Mouse (Mus musculus): ENCODE data around the gene Fahd2a. TPM values are rescaled to one million over a fixed set of nuclear protein-coding genes. Genes with fewer than 3 reads are reported as not detected.

Fahd2a gene
- polyA plus RNA-seq, 1 experiment from 2014 or later: 25.0 TPM

- no peak for ATAC-seq (ENCODE audit: low FRiP score, low read depth)
- Histone ChIP-seq H3K27me3 (no peaks in the 10 kb centered on the region), H3K4me2 (replicated peaks) (no peak overlapping the region), H3K4me3 (no peak overlapping the region), H3K27ac (replicated peaks) (no peak overlapping the region), H3K9me3 (no peaks in the 10 kb centered on the region), H3K36me3 (no peaks in the 10 kb centered on the region), H3K4me1 (no peaks in the 10 kb centered on the region), H3K9ac (replicated peaks) (no peak overlapping the region)
- WGBS: 72% methylated on average over 10 of the region's 10 CpGs
Measured at GRCm38 (mm10) chr2:127418266-127418970, 25.9 kb downstream of the Fahd2a start.

GRCm38 (mm10) chr2:127416706-127417105 lies 27.7 kb downstream of the Fahd2a start:
- H3K27me3 ChIP-seq: no peaks in the 10 kb centered on the region
- H3K9me3 ChIP-seq: no peaks in the 10 kb centered on the region
- no peak overlapping the region for H3K4me2 ChIP-seq (replicated peaks)
- no peak overlapping the region for H3K9ac ChIP-seq (replicated peaks)
- H3K36me3 ChIP-seq: no peaks in the 10 kb centered on the region
- no peaks in the 10 kb centered on the region for H3K4me1 ChIP-seq
- H3K27ac ChIP-seq (replicated peaks): no peak overlapping the region
- no peak for ATAC-seq (ENCODE audit: low FRiP score, low read depth)
- 52% methylated on average over 3 of the region's 3 CpGs for WGBS
- H3K4me3 ChIP-seq: no peak overlapping the region

DNA sequence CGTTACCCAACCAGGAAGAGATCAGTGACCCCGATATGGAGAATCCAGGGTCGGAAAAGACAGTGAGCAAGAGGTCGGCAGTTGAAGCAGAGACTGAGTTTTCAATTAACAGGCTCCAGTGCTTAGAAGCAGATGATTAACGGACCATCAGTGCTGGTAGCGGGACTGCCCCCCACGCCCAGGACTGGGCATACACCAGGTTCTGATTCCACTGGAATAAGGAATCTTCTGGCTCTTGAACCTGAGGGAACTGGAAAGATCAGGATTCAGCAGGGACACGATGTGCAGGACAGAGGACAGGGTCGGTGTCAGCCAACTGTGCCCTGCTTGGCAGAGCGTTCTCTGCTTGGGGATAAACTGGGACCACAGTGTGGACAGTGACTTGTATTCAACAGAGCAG lies 28.6 kb downstream of the Fahd2a start:
- no peaks in the 10 kb centered on the region for H3K4me1 ChIP-seq
- no peaks in the 10 kb centered on the region for H3K27me3 ChIP-seq
- no peak overlapping the region for H3K9ac ChIP-seq (replicated peaks)
- no peak overlapping the region for H3K4me2 ChIP-seq (replicated peaks)
- no peaks in the 10 kb centered on the region for H3K9me3 ChIP-seq
- H3K36me3 ChIP-seq: no peaks in the 10 kb centered on the region
- H3K27ac ChIP-seq (replicated peaks): no peak overlapping the region
- H3K4me3 ChIP-seq: no peak overlapping the region
- ATAC-seq (ENCODE audit: low FRiP score, low read depth): no peak
- WGBS: 82% methylated on average over 10 of the region's 10 CpGs

GRCm38 (mm10) chr2:127411126-127411525 lies 33.2 kb downstream of the Fahd2a start:
- H3K36me3 ChIP-seq: no peaks in the 10 kb centered on the region
- no peak overlapping the region for H3K9ac ChIP-seq (replicated peaks)
- 84% methylated on average over 6 of the region's 6 CpGs for WGBS
- H3K9me3 ChIP-seq: no peaks in the 10 kb centered on the region
- no peaks in the 10 kb centered on the region for H3K4me1 ChIP-seq
- H3K27me3 ChIP-seq: no peaks in the 10 kb centered on the region
- ATAC-seq (ENCODE audit: low FRiP score, low read depth): no peak
- H3K4me2 ChIP-seq (replicated peaks): no peak overlapping the region
- no peak overlapping the region for H3K4me3 ChIP-seq
- H3K27ac ChIP-seq (replicated peaks): no peak overlapping the region

DNA sequence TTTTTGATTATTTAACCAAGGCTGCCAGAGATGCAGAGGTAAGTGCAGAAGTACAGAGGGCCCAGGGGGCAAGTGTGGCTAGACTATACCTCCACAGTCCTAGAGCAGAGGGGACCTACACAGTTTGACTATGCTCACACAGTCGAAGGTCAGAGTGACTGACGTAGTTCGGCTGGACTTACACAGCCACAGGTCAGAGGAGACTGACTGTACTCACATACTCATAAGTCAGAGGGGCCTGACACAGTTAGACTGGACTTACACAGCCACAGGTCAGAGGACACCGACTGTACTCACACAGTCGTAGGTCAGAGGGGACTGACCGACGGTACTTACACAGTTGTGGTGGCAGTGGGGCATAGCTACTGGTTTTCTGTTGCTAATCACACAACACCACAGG lies 45.6 kb downstream of the Fahd2a start:
- Histone ChIP-seq H3K36me3 (no peaks in the 10 kb centered on the region), H3K4me2 (replicated peaks) (no peak overlapping the region), H3K4me1 (peaks cover 5% of the 10 kb centered on the region; the same call in 1 of the 2 replicates), H3K9me3 (no peaks in the 10 kb centered on the region), H3K27me3 (no peaks in the 10 kb centered on the region), H3K4me3 (no peak overlapping the region), H3K27ac (replicated peaks) (no peak overlapping the region), H3K9ac (replicated peaks) (no peak overlapping the region)
- 88% methylated on average over 7 of the region's 7 CpGs for WGBS
- no peak for ATAC-seq (ENCODE audit: low FRiP score, low read depth)

DNA sequence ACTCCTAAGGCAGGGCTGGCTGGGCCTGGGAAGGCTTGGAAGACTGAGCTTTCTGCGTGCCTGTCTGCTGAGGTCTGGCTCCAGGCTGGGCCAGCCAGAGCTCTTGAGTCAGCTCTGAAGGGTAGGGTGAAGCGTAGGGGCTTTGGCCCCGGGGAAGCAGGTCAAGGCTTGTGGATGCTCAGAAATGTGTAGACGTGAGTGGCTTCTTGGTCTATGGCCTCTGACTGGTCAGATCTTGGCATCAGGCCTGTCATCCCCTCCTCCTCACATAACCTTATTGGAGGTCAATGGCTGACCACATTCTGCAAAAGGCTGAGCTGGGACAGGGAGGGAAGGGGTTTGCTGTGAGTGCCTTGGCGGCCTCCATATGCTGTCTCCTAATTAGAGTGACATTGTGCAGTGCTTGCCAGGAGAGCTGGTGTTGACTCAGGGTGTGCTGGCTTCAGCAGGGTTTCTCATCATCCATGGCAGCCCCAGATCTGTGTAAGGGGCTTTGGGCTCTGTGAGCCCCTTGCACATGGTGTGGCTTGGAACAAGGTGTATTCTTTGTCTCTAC lies 49.7 kb downstream of the Fahd2a start:
- no peak overlapping the region for H3K4me3 ChIP-seq
- no peaks in the 10 kb centered on the region for H3K4me1 ChIP-seq
- WGBS: 90% methylated on average over 5 of the region's 5 CpGs
- no peaks in the 10 kb centered on the region for H3K36me3 ChIP-seq
- H3K4me2 ChIP-seq (replicated peaks): no peak overlapping the region
- H3K27me3 ChIP-seq: no peaks in the 10 kb centered on the region
- H3K9me3 ChIP-seq: no peaks in the 10 kb centered on the region
- no peak for ATAC-seq (ENCODE audit: low FRiP score, low read depth)
- H3K9ac ChIP-seq (replicated peaks): no peak overlapping the region
- no peak overlapping the region for H3K27ac ChIP-seq (replicated peaks)

GRCm38 (mm10) chr2:127391323-127391722 lies 53.0 kb downstream of the Fahd2a start:
- Histone ChIP-seq H3K9ac (replicated peaks) (no peak overlapping the region), H3K4me1 (no peaks in the 10 kb centered on the region), H3K27ac (replicated peaks) (no peak overlapping the region), H3K36me3 (no peaks in the 10 kb centered on the region), H3K4me2 (replicated peaks) (no peak overlapping the region), H3K27me3 (no peaks in the 10 kb centered on the region), H3K9me3 (no peaks in the 10 kb centered on the region), H3K4me3 (no peak overlapping the region)
- no peak for ATAC-seq (ENCODE audit: low FRiP score, low read depth)
- 76% methylated on average over 3 of the region's 3 CpGs for WGBS

DNA sequence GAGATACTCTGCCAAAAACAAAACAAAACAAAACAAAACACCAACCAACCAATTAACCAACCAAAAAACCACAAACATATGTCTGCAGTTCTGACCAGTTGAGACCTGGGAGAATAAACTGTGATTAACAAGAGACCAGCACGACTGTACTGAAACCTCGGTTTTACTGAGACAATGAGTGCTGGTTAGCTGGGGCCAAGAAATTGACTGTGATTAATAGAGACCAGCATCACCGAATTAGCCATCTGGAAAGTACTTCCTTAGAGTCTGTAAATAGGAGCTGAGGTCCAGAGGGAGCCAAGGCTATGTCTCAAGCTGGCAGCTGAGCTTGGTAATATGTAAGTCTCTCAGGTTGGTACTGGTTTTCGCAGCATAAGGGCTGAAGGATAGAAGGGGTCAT lies 53.5 kb downstream of the Fahd2a start:
- H3K9ac ChIP-seq (replicated peaks): no peak overlapping the region
- H3K36me3 ChIP-seq: no peaks in the 10 kb centered on the region
- H3K27ac ChIP-seq (replicated peaks): no peak overlapping the region
- H3K27me3 ChIP-seq: no peaks in the 10 kb centered on the region
- H3K4me2 ChIP-seq (replicated peaks): no peak overlapping the region
- ATAC-seq (ENCODE audit: low FRiP score, low read depth): no peak
- H3K9me3 ChIP-seq: no peaks in the 10 kb centered on the region
- WGBS: 72% methylated on average over 4 of the region's 4 CpGs
- no peak overlapping the region for H3K4me3 ChIP-seq
- H3K4me1 ChIP-seq: no peaks in the 10 kb centered on the region

GRCm38 (mm10) chr2:127390352-127390751 lies 54.0 kb downstream of the Fahd2a start:
- WGBS: 87% methylated on average over 3 of the region's 3 CpGs

GRCm38 (mm10) chr2:127387521-127387920 lies 56.8 kb downstream of the Fahd2a start:
- Histone ChIP-seq H3K9me3 (no peaks in the 10 kb centered on the region), H3K4me2 (replicated peaks) (no peak overlapping the region), H3K9ac (replicated peaks) (no peak overlapping the region), H3K36me3 (no peaks in the 10 kb centered on the region), H3K4me3 (no peak overlapping the region), H3K27me3 (no peaks in the 10 kb centered on the region), H3K27ac (replicated peaks) (no peak overlapping the region), H3K4me1 (no peaks in the 10 kb centered on the region)
- WGBS: 89% methylated on average over 2 of the region's 2 CpGs
- no peak for ATAC-seq (ENCODE audit: low FRiP score, low read depth)

More at GRCm38 (mm10) chr2:127390352-127390751, 54.0 kb downstream of the Fahd2a start:
- Histone ChIP-seq H3K36me3 (no peaks in the 10 kb centered on the region), H3K27me3 (no peaks in the 10 kb centered on the region), H3K9me3 (no peaks in the 10 kb centered on the region), H3K27ac (replicated peaks) (no peak overlapping the region), H3K4me3 (no peak overlapping the region), H3K4me2 (replicated peaks) (no peak overlapping the region), H3K4me1 (no peaks in the 10 kb centered on the region), H3K9ac (replicated peaks) (no peak overlapping the region)
- ATAC-seq (ENCODE audit: low FRiP score, low read depth): no peak
